Comparison of ENCODE assay signal across 23 mouse cellular contexts in genomic region chr6:75042336-75043010, GRCm38 (mm10).
DNase-seq lines count a peak whose midpoint lies in the region; ATAC-seq lines count a peak whose summit lies in the region.
"Had no signal": no experiment of that assay in that cellular context is flagged by ENCODE, and none has a peak within 500 bp of the region (broad histone marks: within the 10 kb centered on the region; RNA-seq: fewer than 3 reads in every experiment).

No protein-coding gene starts in this region.

- H3K4me2 ChIP-seq in forebrain, embryonic 11.5 days (ENCODE audit: low read depth, low read length, severe bottlenecking), result no peak overlapping the region
- H3K4me2 ChIP-seq in midbrain, embryonic 12.5 days (replicated peaks), result no peak overlapping the region
- H3K4me2 ChIP-seq in hindbrain, embryonic 16.5 days (ENCODE audit: low read length), result no peak overlapping the region
- H3K4me2 ChIP-seq: embryonic facial prominence, embryonic 12.5 days; neural tube, embryonic 12.5 days had no signal

- DNase-seq in forebrain, embryonic 11.5 days (ENCODE audit: low spot score), result no peak
- DNase-seq in forebrain, embryonic 10.5 days (ENCODE audit: extremely low spot score, low spot score), result no peak
- DNase-seq in midbrain, embryonic 10.5 days (ENCODE audit: low spot score), result no peak
- no peak for DNase-seq in adrenal gland, postnatal 25 days
- no peak for DNase-seq in thymus, postnatal 10 days (ENCODE audit: low spot score in 2 of 2)
- no peak for DNase-seq in frontal cortex, postnatal 25 days (ENCODE audit: low spot score in 2 of 2)
- DNase-seq: adrenal gland, postnatal 14 days; cerebellum, adult 8-10 months; kidney, adult 2 months; kidney, postnatal 14 days; left cerebral cortex, postnatal 4 days; liver; spleen, adult 18-20 months; thymus, postnatal 4 days had no signal

- no peaks in the 10 kb centered on the region for H3K27me3 ChIP-seq in forebrain, embryonic 11.5 days (ENCODE audit: control insufficient read depth, insufficient read depth, low read length)
- H3K27me3 ChIP-seq in forebrain, embryonic 10.5 days (ENCODE audit: poor library complexity, severe bottlenecking), result no peaks in the 10 kb centered on the region
- no peaks in the 10 kb centered on the region for H3K27me3 ChIP-seq in midbrain, embryonic 12.5 days
- H3K27me3 ChIP-seq in midbrain, embryonic 10.5 days (ENCODE audit: low read depth, poor library complexity, severe bottlenecking), result no peaks in the 10 kb centered on the region
- no peaks in the 10 kb centered on the region for H3K27me3 ChIP-seq in hindbrain, embryonic 16.5 days (replicated peaks; ENCODE audit: control insufficient read depth, insufficient read depth, low read length)
- H3K27me3 ChIP-seq: embryonic facial prominence, embryonic 12.5 days; neural tube, embryonic 12.5 days had no signal

- H3K4me1 ChIP-seq in forebrain, embryonic 11.5 days (replicated peaks; ENCODE audit: control insufficient read depth, insufficient read depth, low read length), result no peaks in the 10 kb centered on the region
- peaks cover 6% of the 10 kb centered on the region; the same call in 1 of the 2 replicates for H3K4me1 ChIP-seq in forebrain, embryonic 10.5 days
- no peaks in the 10 kb centered on the region for H3K4me1 ChIP-seq in midbrain, embryonic 12.5 days
- 0 out of 2 replicates have a peak, but pooled peaks cover 3% of the 10 kb centered on the region for H3K4me1 ChIP-seq in midbrain, embryonic 10.5 days
- H3K4me1 ChIP-seq in hindbrain, embryonic 16.5 days (ENCODE audit: control insufficient read depth, insufficient read depth, low read depth, low read length), result peaks cover 3% of the 10 kb centered on the region; the same call in 1 of the 2 replicates
- H3K4me1 ChIP-seq: embryonic facial prominence, embryonic 12.5 days; neural tube, embryonic 12.5 days had no signal

- ATAC-seq in forebrain, embryonic 11.5 days (replicated peaks; ENCODE audit: low FRiP score), result peak; percentile 74; the same call in 1 of the 2 replicates
- ATAC-seq in midbrain, embryonic 12.5 days (ENCODE audit: low FRiP score, low read depth), result peak; percentile 66; the same call in 1 of the 2 replicates
- ATAC-seq in hindbrain, embryonic 16.5 days, result peak; percentile 89
- ATAC-seq: activated CD4-positive, CD25-positive, alpha-beta regulatory T cell, adult 4 months; lung, postnatal 0 days had no signal

- no peaks in the 10 kb centered on the region for H3K36me3 ChIP-seq in forebrain, embryonic 11.5 days (ENCODE audit: control insufficient read depth, insufficient read depth, low read length)
- H3K36me3 ChIP-seq in forebrain, embryonic 10.5 days (replicated peaks), result no peaks in the 10 kb centered on the region
- no peaks in the 10 kb centered on the region for H3K36me3 ChIP-seq in midbrain, embryonic 12.5 days
- H3K36me3 ChIP-seq in midbrain, embryonic 10.5 days, result no peaks in the 10 kb centered on the region
- H3K36me3 ChIP-seq in hindbrain, embryonic 16.5 days (ENCODE audit: control insufficient read depth, insufficient read depth, low read length), result no peaks in the 10 kb centered on the region
- H3K36me3 ChIP-seq: embryonic facial prominence, embryonic 12.5 days; G1E; neural tube, embryonic 12.5 days had no signal

- H3K4me3 ChIP-seq in forebrain, embryonic 11.5 days (ENCODE audit: low read depth, low read length), result no peak overlapping the region
- no peak overlapping the region for H3K4me3 ChIP-seq in forebrain, embryonic 10.5 days
- no peak overlapping the region for H3K4me3 ChIP-seq in midbrain, embryonic 12.5 days
- H3K4me3 ChIP-seq in midbrain, embryonic 10.5 days, result no peak overlapping the region
- H3K4me3 ChIP-seq in hindbrain, embryonic 16.5 days (ENCODE audit: low read length), result no peak overlapping the region
- H3K4me3 ChIP-seq: embryonic facial prominence, embryonic 12.5 days; erythroblast, embryonic 14.5 days; layer of hippocampus, adult 2 months; neural tube, embryonic 12.5 days had no signal

- no peak overlapping the region for H3K9ac ChIP-seq in forebrain, embryonic 11.5 days (ENCODE audit: low read length)
- no peak overlapping the region for H3K9ac ChIP-seq in midbrain, embryonic 12.5 days (replicated peaks)
- no peak overlapping the region for H3K9ac ChIP-seq in hindbrain, embryonic 16.5 days (ENCODE audit: low read depth, low read length)
- H3K9ac ChIP-seq: embryonic facial prominence, embryonic 12.5 days; neural tube, embryonic 12.5 days had no signal

- H3K27ac ChIP-seq in forebrain, embryonic 11.5 days (ENCODE audit: low read depth, low read length), result no peak overlapping the region
- no peak overlapping the region for H3K27ac ChIP-seq in forebrain, embryonic 10.5 days
- no peak overlapping the region for H3K27ac ChIP-seq in midbrain, embryonic 12.5 days (replicated peaks)
- H3K27ac ChIP-seq in midbrain, embryonic 10.5 days (replicated peaks), result no peak overlapping the region
- no peak overlapping the region for H3K27ac ChIP-seq in hindbrain, embryonic 16.5 days (ENCODE audit: low read depth, low read length)
- H3K27ac ChIP-seq: embryonic facial prominence, embryonic 12.5 days; layer of hippocampus, adult 2 months; neural tube, embryonic 12.5 days had no signal

- no peaks in the 10 kb centered on the region for H3K9me3 ChIP-seq in forebrain, embryonic 11.5 days (ENCODE audit: control insufficient read depth, low read length)
- no peaks in the 10 kb centered on the region for H3K9me3 ChIP-seq in forebrain, embryonic 10.5 days
- H3K9me3 ChIP-seq in midbrain, embryonic 12.5 days, result no peaks in the 10 kb centered on the region
- no peaks in the 10 kb centered on the region for H3K9me3 ChIP-seq in midbrain, embryonic 10.5 days (replicated peaks)
- H3K9me3 ChIP-seq in hindbrain, embryonic 16.5 days (ENCODE audit: control insufficient read depth, low read length), result no peaks in the 10 kb centered on the region
- H3K9me3 ChIP-seq: embryonic facial prominence, embryonic 12.5 days; neural tube, embryonic 12.5 days had no signal
